Mouse (Mus musculus): Measurements from ENCODE around the gene Gm27021. TPM values are rescaled to one million over a fixed set of nuclear protein-coding genes. Genes with fewer than 3 reads are reported as not detected.
A peak's percentile ranks its signal among the peaks of the same experiment; 100 is the strongest.

The Gm27021 gene
- polyA plus RNA-seq, 1 experiment: 10.0 TPM

- Histone ChIP-seq H3K36me3 (replicated peaks; ENCODE audit: low read length) (no peaks in the 10 kb centered on the region), H3K4me1 (peaks cover 40% of the 10 kb centered on the region), H3K9me3 (peaks cover 5% of the 10 kb centered on the region; the same call in 1 of the 2 replicates), H3K27me3 (replicated peaks) (peaks cover 2% of the 10 kb centered on the region), H3K4me3 (replicated peaks) (no peak overlapping the region)
- TF ChIP-seq GATA1 (IDR thresholded peaks at IDR 0.05; ENCODE audit: borderline replicate concordance, low read length): no peak
- TF ChIP-seq FLI1 (IDR thresholded peaks at IDR 0.05; ENCODE audit: low read length): no peak
Measured at GRCm38 (mm10) chr8:120594571-120594970, 73.3 kb downstream of the Gm27021 start.

GRCm38 (mm10) chr8:120591587-120592292 lies 76.1 kb downstream of the Gm27021 start:
- Histone ChIP-seq H3K9me3 (peaks cover 5% of the 10 kb centered on the region; the same call in 1 of the 2 replicates), H3K4me3 (replicated peaks) (no peak overlapping the region), H3K4me1 (peaks cover 58% of the 10 kb centered on the region), H3K27me3 (replicated peaks) (peaks cover 2% of the 10 kb centered on the region), H3K36me3 (replicated peaks; ENCODE audit: low read length) (peaks cover 6% of the 10 kb centered on the region)
- no peak for TF ChIP-seq GATA1 (IDR thresholded peaks at IDR 0.05; ENCODE audit: borderline replicate concordance, low read length)
- no peak for TF ChIP-seq FLI1 (IDR thresholded peaks at IDR 0.05; ENCODE audit: low read length)

GRCm38 (mm10) chr8:120589921-120590320 lies 78.0 kb downstream of the Gm27021 start:
- H3K9me3 ChIP-seq: peaks cover 5% of the 10 kb centered on the region; the same call in 1 of the 2 replicates
- peaks cover 22% of the 10 kb centered on the region for H3K36me3 ChIP-seq (replicated peaks; ENCODE audit: low read length)
- H3K4me3 ChIP-seq (replicated peaks): peak overlapping the region; percentile 95
- peaks cover 2% of the 10 kb centered on the region for H3K27me3 ChIP-seq (replicated peaks)
- no peak for TF ChIP-seq GATA1 (IDR thresholded peaks at IDR 0.05; ENCODE audit: borderline replicate concordance, low read length)
- TF ChIP-seq FLI1 (IDR thresholded peaks at IDR 0.05; ENCODE audit: low read length): no peak
- peaks cover 47% of the 10 kb centered on the region for H3K4me1 ChIP-seq

- Histone ChIP-seq H3K27me3 (replicated peaks) (peaks cover 2% of the 10 kb centered on the region), H3K36me3 (replicated peaks; ENCODE audit: low read length) (peaks cover 30% of the 10 kb centered on the region), H3K4me1 (peaks cover 51% of the 10 kb centered on the region), H3K9me3 (no peaks in the 10 kb centered on the region), H3K4me3 (replicated peaks) (peak within 1 kb of the TSS; percentile 95)
- no peak for TF ChIP-seq GATA1 (IDR thresholded peaks at IDR 0.05; ENCODE audit: borderline replicate concordance, low read length)
- peak; percentile 67; the same call in 1 of the 2 replicates for TF ChIP-seq FLI1 (IDR thresholded peaks at IDR 0.05; ENCODE audit: low read length)
Measured at GRCm38 (mm10) chr8:120588908-120589771, 78.7 kb downstream of the Gm27021 start, which contains the start of gene Gins2. Gene Gins2 (minus strand): TSS chr8:120589304.

GRCm38 (mm10) chr8:120585521-120585920 lies 82.4 kb downstream of the Gm27021 start:
- H3K9me3 ChIP-seq: no peaks in the 10 kb centered on the region
- peaks cover 59% of the 10 kb centered on the region for H3K36me3 ChIP-seq (replicated peaks; ENCODE audit: low read length)
- no peak overlapping the region for H3K4me3 ChIP-seq (replicated peaks)
- TF ChIP-seq FLI1 (IDR thresholded peaks at IDR 0.05; ENCODE audit: low read length): no peak
- TF ChIP-seq GATA1 (IDR thresholded peaks at IDR 0.05; ENCODE audit: borderline replicate concordance, low read length): no peak
- peaks cover 61% of the 10 kb centered on the region for H3K4me1 ChIP-seq
- H3K27me3 ChIP-seq (replicated peaks): no peaks in the 10 kb centered on the region

- TF ChIP-seq FLI1 (IDR thresholded peaks at IDR 0.05; ENCODE audit: low read length) (no peak), GATA1 (IDR thresholded peaks at IDR 0.05; ENCODE audit: borderline replicate concordance, low read length) (no peak)
- no peak overlapping the region for H3K4me3 ChIP-seq (replicated peaks)
- H3K36me3 ChIP-seq (replicated peaks; ENCODE audit: low read length): peaks cover 90% of the 10 kb centered on the region
Measured at GRCm38 (mm10) chr8:120581811-120582210, 86.1 kb downstream of the Gm27021 start.

GRCm38 (mm10) chr8:120581329-120581728 lies 86.5 kb downstream of the Gm27021 start:
- H3K4me3 ChIP-seq (replicated peaks): no peak overlapping the region
- no peaks in the 10 kb centered on the region for H3K9me3 ChIP-seq
- H3K4me1 ChIP-seq: peaks cover 59% of the 10 kb centered on the region
- H3K27me3 ChIP-seq (replicated peaks): no peaks in the 10 kb centered on the region
- TF ChIP-seq GATA1 (IDR thresholded peaks at IDR 0.05; ENCODE audit: borderline replicate concordance, low read length) (no peak), FLI1 (IDR thresholded peaks at IDR 0.05; ENCODE audit: low read length) (no peak)
- H3K36me3 ChIP-seq (replicated peaks; ENCODE audit: low read length): peaks cover 91% of the 10 kb centered on the region

More at GRCm38 (mm10) chr8:120581811-120582210, 86.1 kb downstream of the Gm27021 start:
- Histone ChIP-seq H3K9me3 (no peaks in the 10 kb centered on the region), H3K27me3 (replicated peaks) (no peaks in the 10 kb centered on the region), H3K4me1 (peaks cover 56% of the 10 kb centered on the region)

GRCm38 (mm10) chr8:120580336-120581000 lies 87.4 kb downstream of the Gm27021 start:
- peaks cover 93% of the 10 kb centered on the region for H3K36me3 ChIP-seq (replicated peaks; ENCODE audit: low read length)

GRCm38 (mm10) chr8:120577821-120578220 lies 90.1 kb downstream of the Gm27021 start:
- H3K4me1 ChIP-seq: peaks cover 82% of the 10 kb centered on the region
- H3K9me3 ChIP-seq: no peaks in the 10 kb centered on the region
- TF ChIP-seq FLI1 (IDR thresholded peaks at IDR 0.05; ENCODE audit: low read length) (no peak), GATA1 (IDR thresholded peaks at IDR 0.05; ENCODE audit: borderline replicate concordance, low read length) (no peak)
- no peaks in the 10 kb centered on the region for H3K27me3 ChIP-seq (replicated peaks)
- no peak overlapping the region for H3K4me3 ChIP-seq (replicated peaks)
- H3K36me3 ChIP-seq (replicated peaks; ENCODE audit: low read length): peaks cover 99% of the 10 kb centered on the region

More at GRCm38 (mm10) chr8:120580336-120581000, 87.4 kb downstream of the Gm27021 start:
- Histone ChIP-seq H3K4me1 (peaks cover 68% of the 10 kb centered on the region), H3K9me3 (no peaks in the 10 kb centered on the region), H3K27me3 (replicated peaks) (no peaks in the 10 kb centered on the region), H3K4me3 (replicated peaks) (no peak overlapping the region)
- TF ChIP-seq GATA1 (IDR thresholded peaks at IDR 0.05; ENCODE audit: borderline replicate concordance, low read length): no peak
- TF ChIP-seq FLI1 (IDR thresholded peaks at IDR 0.05; ENCODE audit: low read length): no peak
